In genomic region chr4:41495076-41495475, GRCm38 (mm10) we compare ENCODE assay signal across 17 mouse cellular contexts. TPM values are rescaled to one million over a fixed set of nuclear protein-coding genes. Genes with fewer than 3 reads are reported as not detected.
"Had no signal": no experiment of that assay in that cellular context is flagged by ENCODE, and none has a peak within 500 bp of the region (broad histone marks: within the 10 kb centered on the region; RNA-seq: fewer than 3 reads in every experiment).

No protein-coding gene starts in this region.

- DNase-seq: layer of hippocampus, adult 9-11 months; left cerebral cortex, postnatal 4 days; lung, adult 2 months; lung, postnatal 14 days; lung, postnatal 4 days; thymus, adult 18-20 months; thymus, postnatal 4 days had no signal

- H3K27ac ChIP-seq: kidney, postnatal 0 days; limb, embryonic 12.5 days; limb, embryonic 15.5 days; liver, embryonic 12.5 days; liver, embryonic 15.5 days; midbrain, embryonic 15.5 days had no signal

- H3K9me3 ChIP-seq: limb, embryonic 12.5 days; limb, embryonic 15.5 days; liver, embryonic 12.5 days; liver, embryonic 15.5 days; midbrain, embryonic 15.5 days had no signal

- H3K4me2 ChIP-seq: limb, embryonic 12.5 days; limb, embryonic 15.5 days; liver, embryonic 12.5 days; liver, embryonic 15.5 days; midbrain, embryonic 11.5 days; midbrain, embryonic 15.5 days had no signal

- H3K9ac ChIP-seq: limb, embryonic 12.5 days; limb, embryonic 15.5 days; liver, embryonic 12.5 days; liver, embryonic 15.5 days; midbrain, embryonic 15.5 days had no signal

- H3K36me3 ChIP-seq: limb, embryonic 12.5 days; limb, embryonic 15.5 days; liver, embryonic 12.5 days; liver, embryonic 15.5 days; midbrain, embryonic 15.5 days had no signal

- H3K4me3 ChIP-seq: limb, embryonic 12.5 days; limb, embryonic 15.5 days; liver, embryonic 12.5 days; liver, embryonic 15.5 days; midbrain, embryonic 15.5 days had no signal

RNA-seq across cellular contexts. Expression of gene AI464131, which starts 7.8 kb away (rescaled TPM):
- total RNA-seq: monocyte, adult 5-6 weeks had no signal

RNA-seq across cellular contexts. Expression of gene 1110017D15Rik, which starts 22.1 kb away (rescaled TPM):
- total RNA-seq: megakaryocyte progenitor cell, adult 5-6 weeks; megakaryocyte-erythroid progenitor cell, adult 5-6 weeks had no signal
- polyA plus RNA-seq: liver, embryonic 12.5 days; liver, embryonic 15.5 days had no signal
